Mouse (Mus musculus): ENCODE data around the gene Akap6. TPM values are rescaled to one million over a fixed set of nuclear protein-coding genes. Genes with fewer than 3 reads are reported as not detected.

The Akap6 gene
- polyA plus RNA-seq, 1 experiment from 2014 or later: 0.03 TPM

Other genes starting within 250 kb of the Akap6 start
- gene Arhgap5, start 195.4 kb upstream of the Akap6 start, polyA plus RNA-seq (2015; fragmentation: Nextera tagmentation; extraction: Ambion mirVana): 7.5 and 10.1 TPM in 2 replicates